26 mouse cellular contexts compared by ENCODE assay signal in the genomic region with DNA sequence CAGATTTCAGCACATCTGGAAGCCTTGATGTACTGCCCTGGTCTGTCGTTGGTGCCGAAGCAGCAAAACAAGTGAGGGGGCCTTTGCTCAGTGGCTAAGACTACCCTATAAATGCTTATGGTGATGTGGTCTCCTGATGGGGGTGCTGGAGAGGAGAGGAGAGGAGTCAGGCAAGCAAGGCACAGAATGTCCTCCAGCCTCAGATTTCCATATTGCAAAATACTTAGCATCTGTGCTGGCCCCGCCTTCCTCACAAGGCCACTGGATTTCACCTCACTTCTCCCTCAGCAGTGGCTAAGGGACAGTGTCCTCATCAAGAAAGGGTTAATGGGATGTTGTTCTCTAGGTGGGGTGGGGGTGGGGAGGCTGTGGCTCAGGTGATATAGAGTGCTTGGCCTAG. TPM values are rescaled to one million over a fixed set of nuclear protein-coding genes. Genes with fewer than 3 reads are reported as not detected.
DNase-seq lines count a peak whose midpoint lies in the region; ATAC-seq and TF ChIP-seq lines count a peak whose summit lies in the region.
"Had no signal": no experiment of that assay in that cellular context is flagged by ENCODE, and none has a peak within 500 bp of the region (broad histone marks: within the 10 kb centered on the region; RNA-seq: fewer than 3 reads in every experiment).

No protein-coding gene starts in this region.

- H3K4me2 ChIP-seq in heart, embryonic 11.5 days: no peak overlapping the region
- H3K4me2 ChIP-seq in heart, postnatal 0 days (ENCODE audit: low read depth, low read length): no peak overlapping the region
- H3K4me2 ChIP-seq: embryonic facial prominence, embryonic 12.5 days; hindbrain, embryonic 15.5 days; limb, embryonic 15.5 days; midbrain, embryonic 11.5 days; neural tube, embryonic 13.5 days had no signal

- peaks cover 10% of the 10 kb centered on the region for H3K4me1 ChIP-seq in heart, embryonic 11.5 days (ENCODE audit: control insufficient read depth, insufficient read depth, low read length)
- no peaks in the 10 kb centered on the region for H3K4me1 ChIP-seq in heart, postnatal 0 days (ENCODE audit: control insufficient read depth, insufficient read depth)
- H3K4me1 ChIP-seq: embryonic facial prominence, embryonic 12.5 days had no signal

- no peak overlapping the region for H3K4me3 ChIP-seq in heart, embryonic 11.5 days (ENCODE audit: low read depth, low read length)
- no peak overlapping the region for H3K4me3 ChIP-seq in heart, postnatal 0 days (ENCODE audit: low read depth, low read length)
- H3K4me3 ChIP-seq: embryonic facial prominence, embryonic 12.5 days; hindbrain, embryonic 10.5 days; hindbrain, embryonic 15.5 days; limb, embryonic 10.5 days; limb, embryonic 15.5 days; neural tube, embryonic 13.5 days had no signal

- intact Hi-C loops in heart, postnatal 36 days (cut with DNase I): loop anchor here (2.0 to 5.0 kb wide), 2 partner anchors 30 to 50 kb away; a partner anchor contains a TSS

- DNase-seq in heart, postnatal 36 days: no peak
- no peak for DNase-seq in heart, postnatal 0 days (ENCODE audit: low spot score)
- no peak for DNase-seq in heart, adult 8-10 months (ENCODE audit: low spot score)
- peak; percentile 57 for DNase-seq in adipocyte (ENCODE audit: low spot score)
- no peak for DNase-seq in urinary bladder, postnatal 36 days (ENCODE audit: low spot score in 2 of 2)
- DNase-seq: embryo, embryonic 11 days; gastrocnemius, postnatal 25 days; kidney, adult 8-10 months; kidney, postnatal 4 days; lung, adult 2 months; right cerebral cortex, postnatal 4 days; thymus, adult 18-20 months; thymus, postnatal 25 days had no signal

- H3K9me3 ChIP-seq in heart, embryonic 11.5 days (replicated peaks; ENCODE audit: control insufficient read depth, low read length): no peaks in the 10 kb centered on the region
- H3K9me3 ChIP-seq in heart, postnatal 0 days (replicated peaks; ENCODE audit: control insufficient read depth, low read length): no peaks in the 10 kb centered on the region
- H3K9me3 ChIP-seq: embryonic facial prominence, embryonic 12.5 days; G1E; hindbrain, embryonic 10.5 days; hindbrain, embryonic 15.5 days; limb, embryonic 10.5 days; limb, embryonic 15.5 days; neural tube, embryonic 13.5 days had no signal

- no peak overlapping the region for H3K9ac ChIP-seq in heart, embryonic 11.5 days (ENCODE audit: low read depth, low read length)
- H3K9ac ChIP-seq in heart, postnatal 0 days (replicated peaks; ENCODE audit: low read depth, low read length): no peak overlapping the region
- H3K9ac ChIP-seq: embryonic facial prominence, embryonic 12.5 days; hindbrain, embryonic 15.5 days; limb, embryonic 15.5 days; liver, embryonic 14.5 days; neural tube, embryonic 13.5 days had no signal

- no peaks in the 10 kb centered on the region for H3K27me3 ChIP-seq in heart, embryonic 11.5 days (ENCODE audit: control insufficient read depth, insufficient read depth, low read length)
- H3K27me3 ChIP-seq in heart, postnatal 0 days (ENCODE audit: control insufficient read depth, insufficient read depth, low read length): no peaks in the 10 kb centered on the region
- H3K27me3 ChIP-seq: embryonic facial prominence, embryonic 12.5 days; hindbrain, embryonic 15.5 days; limb, embryonic 15.5 days; neural tube, embryonic 13.5 days had no signal

- ATAC-seq in heart, embryonic 11.5 days (replicated peaks; ENCODE audit: insufficient number of reproducible peaks, low FRiP score, low TSS enrichment): no peak
- no peak for ATAC-seq in heart, postnatal 0 days (ENCODE audit: insufficient read depth, low read depth)
- ATAC-seq in megakaryocyte progenitor cell, adult 5-6 weeks (replicated peaks; ENCODE audit: poor library complexity): 0 out of 2 replicates have a peak, but pooled peaks have one; percentile 24
- ATAC-seq: forebrain, embryonic 14.5 days had no signal

- 0 out of 2 replicates have a peak overlapping the region, but pooled peaks have one; percentile 13 for H3K27ac ChIP-seq in heart, embryonic 11.5 days (ENCODE audit: low read depth, low read length)
- peak overlapping the region; percentile 70; the same call in 1 of the 2 replicates for H3K27ac ChIP-seq in heart, postnatal 0 days (ENCODE audit: low read depth)
- H3K27ac ChIP-seq: embryonic facial prominence, embryonic 12.5 days; hindbrain, embryonic 10.5 days; hindbrain, embryonic 15.5 days; kidney, postnatal 0 days; limb, embryonic 10.5 days; limb, embryonic 15.5 days; liver, embryonic 14.5 days; neural tube, embryonic 13.5 days had no signal

- no peak for TF ChIP-seq CTCF in heart, postnatal 0 days (IDR thresholded peaks at IDR 0.05; ENCODE audit: low read depth)

- 92% methylated on average over 3 of the region's 3 CpGs for WGBS in heart, embryonic 11.5 days (ENCODE audit: insufficient replicate concordance)
- 81% methylated on average over 3 of the region's 3 CpGs for WGBS in heart, postnatal 0 days

- no peak for TF ChIP-seq EP300 in heart, postnatal 0 days (IDR thresholded peaks at IDR 0.05; ENCODE audit: low read depth)

- H3K36me3 ChIP-seq in heart, embryonic 11.5 days (ENCODE audit: control insufficient read depth, insufficient read depth, low read length): peaks cover 18% of the 10 kb centered on the region
- H3K36me3 ChIP-seq in heart, postnatal 0 days (replicated peaks; ENCODE audit: control insufficient read depth, insufficient read depth, low read length): peaks cover 54% of the 10 kb centered on the region

RNA-seq across cellular contexts. Expression of a gene that starts 30.3 kb away (rescaled TPM):
- 39.8 and 45.1 TPM in 2 replicates for polyA plus RNA-seq in heart, embryonic 11.5 days (2014; fragmentation: Nextera tagmentation; extraction: Ambion mirVana)
- 100 to 1,000 TPM; 123 to 138 TPM for total RNA-seq in heart, postnatal 36 days (2021)
- total RNA-seq in heart, postnatal 0 days (2014; rRNA removed; ENCODE audit: low replicate concordance): 70.8 and 75.8 TPM in 2 replicates
- polyA plus RNA-seq in heart, postnatal 0 days (2015; fragmentation: Nextera tagmentation; extraction: Ambion mirVana): 30.0 and 30.8 TPM in 2 replicates
- total RNA-seq in heart, adult 8-10 months (2022): 100 to 1,000 TPM; 125 to 139 (median 131) TPM
- total RNA-seq in megakaryocyte progenitor cell, adult 5-6 weeks (2015): 82.5 and 95.7 TPM in 2 replicates
- total RNA-seq in megakaryocyte progenitor cell, adult 5-6 weeks (2017): 49.6 and 52.8 TPM in 2 replicates
